Mouse (Mus musculus) midbrain, embryonic 12.5 days (tissue): ENCODE measurements at regions not wholly inside any gene's neighbourhood (a gene's known extent, or its start where the extent isn't known, plus 50 kb on each side); places are given as distances from the start of the nearest gene placed in this dataset.
"Not testable (repeated sequence)": the region's sequence is repeated elsewhere in the genome, so short reads cannot be mapped to it uniquely, and the experiment has no call there.

ENCODE experiments used
- ATAC-seq: fragments of 200-750 bp; cut with Nextera tagmentation; 2 replicates; pipeline ENCODE4 v1.8.0; 2017; ENCODE audit warnings: low read depth, moderate TSS enrichment, moderate library complexity; ENCODE audit not compliant: low FRiP score
- H3K27ac ChIP-seq: fragments of 300-500 bp; sonication (generic); replicated peaks from 2 replicates; pipeline ENCODE4 v1.5.1; 2016; ENCODE audit warnings: mild to moderate bottlenecking
- H3K27me3 ChIP-seq: fragments of 300-500 bp; sonication (generic); 2 replicates; pipeline ENCODE4 v1.6.1; 2016; ENCODE audit warnings: mild to moderate bottlenecking
- H3K36me3 ChIP-seq: fragments of 300-500 bp; sonication (generic); 2 replicates; pipeline ENCODE4 v1.6.1; 2016
- H3K4me1 ChIP-seq: fragments of 300-500 bp; sonication (generic); 2 replicates; pipeline ENCODE4 v1.6.1; 2016
- H3K4me2 ChIP-seq: fragments of 300-500 bp; sonication (generic); replicated peaks from 2 replicates; pipeline ENCODE4 v1.6.1; 2016; ENCODE audit warnings: mild to moderate bottlenecking, moderate library complexity
- H3K4me3 ChIP-seq: fragments of 300-500 bp; sonication (generic); 2 replicates; pipeline ENCODE4 v1.5.1; 2016; ENCODE audit warnings: mild to moderate bottlenecking
- H3K9ac ChIP-seq: fragments of 300-500 bp; sonication (generic); replicated peaks from 2 replicates; pipeline ENCODE4 v1.6.1; 2016; ENCODE audit warnings: mild to moderate bottlenecking, moderate library complexity
- H3K9me3 ChIP-seq: fragments of 300-500 bp; sonication (generic); 2 replicates; pipeline ENCODE4 v1.6.1; 2016; ENCODE audit warnings: mild to moderate bottlenecking
- WGBS: fragments of 180-500 bp; shearing (Covaris S2); methylation state at CpG from one replicate; pipeline ENCODE4 v1.1.7; 2016; 5-methylcytosine and 5-hydroxymethylcytosine counted together

DNA sequence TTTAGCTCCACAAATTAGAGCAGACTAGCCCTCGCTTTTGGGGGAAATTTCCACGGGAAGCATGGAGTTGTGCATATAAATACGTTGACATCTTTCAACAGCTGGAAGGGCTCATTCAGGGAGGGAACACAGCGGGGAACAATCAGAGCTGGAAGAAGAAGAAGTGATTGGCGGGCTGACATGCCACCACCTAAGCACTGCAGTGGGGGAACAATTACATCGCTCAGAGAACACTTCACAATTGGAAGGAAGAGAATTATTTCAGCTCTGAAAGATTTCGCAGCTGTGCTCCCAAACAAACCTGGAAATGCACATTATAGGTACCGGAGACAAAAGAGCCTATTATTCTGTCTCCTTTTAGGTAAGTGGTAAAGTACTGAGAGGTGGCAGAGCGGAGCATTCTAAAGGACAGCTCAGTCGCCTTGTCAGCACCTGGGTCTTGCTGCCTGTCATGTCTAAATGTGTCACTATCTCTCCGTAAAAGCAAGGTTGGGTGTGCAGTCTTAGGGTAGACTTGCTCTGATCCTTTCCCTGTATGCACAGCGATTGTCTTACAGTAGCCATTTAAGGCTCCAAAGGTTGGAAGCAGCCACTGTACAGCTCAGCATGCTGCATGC, 223.6 kb downstream of the Unc5cl start:
- WGBS, result 70% methylated on average over 12 of the region's 12 CpGs
- Histone ChIP-seq H3K9me3 (no peaks in the 10 kb centered on the region), H3K27me3 (no peaks in the 10 kb centered on the region), H3K4me3 (no peak overlapping the region), H3K4me1 (no peaks in the 10 kb centered on the region), H3K4me2 (no peak overlapping the region), H3K36me3 (no peaks in the 10 kb centered on the region), H3K27ac (no peak overlapping the region), H3K9ac (no peak overlapping the region)
- ATAC-seq, result no peak

- Histone ChIP-seq H3K4me2 (no peak overlapping the region), H3K27ac (no peak overlapping the region), H3K36me3 (no peaks in the 10 kb centered on the region), H3K9ac (no peak overlapping the region), H3K4me3 (no peak overlapping the region), H3K27me3 (no peaks in the 10 kb centered on the region), H3K4me1 (no peaks in the 10 kb centered on the region), H3K9me3 (no peaks in the 10 kb centered on the region)
- WGBS, result 86% methylated on average over 10 of the region's 10 CpGs
- ATAC-seq, result no peak
Measured at GRCm38 (mm10) chr17:48680331-48680730, 225.6 kb downstream of the Unc5cl start.

DNA sequence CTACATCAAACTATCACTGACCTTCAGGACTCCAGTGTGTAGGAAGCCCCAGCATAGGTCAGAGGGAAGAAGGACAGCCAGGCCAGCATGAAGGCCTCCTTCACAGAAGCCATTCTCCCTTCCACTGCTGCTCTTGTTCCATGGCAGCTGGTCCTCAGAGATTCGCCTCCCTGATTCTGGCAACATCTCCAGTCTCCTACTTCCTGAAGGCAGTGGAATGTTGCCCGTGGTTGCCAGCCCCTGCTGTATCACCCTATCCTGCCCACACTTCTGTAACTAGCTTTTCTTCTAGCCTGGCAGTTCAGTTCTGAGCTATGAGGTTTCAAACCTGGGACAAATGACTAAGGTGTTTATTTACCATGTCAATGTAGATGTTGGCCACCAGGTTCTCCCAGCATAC, 234.2 kb downstream of the Unc5cl start:
- Histone ChIP-seq H3K9ac (no peak overlapping the region), H3K27me3 (no peaks in the 10 kb centered on the region), H3K4me2 (no peak overlapping the region), H3K4me1 (no peaks in the 10 kb centered on the region), H3K27ac (no peak overlapping the region), H3K9me3 (no peaks in the 10 kb centered on the region), H3K36me3 (no peaks in the 10 kb centered on the region), H3K4me3 (no peak overlapping the region)
- 70% methylated on average over 2 of the region's 2 CpGs for WGBS
- no peak for ATAC-seq

GRCm38 (mm10) chr17:48698456-48698855, 233.7 kb upstream of the Lrfn2 start:
- 74% methylated on average over 5 of the region's 5 CpGs for WGBS
- Histone ChIP-seq H3K27me3 (no peaks in the 10 kb centered on the region), H3K36me3 (no peaks in the 10 kb centered on the region), H3K27ac (no peak overlapping the region), H3K9ac (no peak overlapping the region), H3K9me3 (no peaks in the 10 kb centered on the region), H3K4me1 (no peaks in the 10 kb centered on the region), H3K4me2 (no peak overlapping the region), H3K4me3 (no peak overlapping the region)
- ATAC-seq, result no peak

GRCm38 (mm10) chr17:48700591-48700990, 231.6 kb upstream of the Lrfn2 start:
- H3K9me3 ChIP-seq, result no peaks in the 10 kb centered on the region
- no peak overlapping the region for H3K4me3 ChIP-seq
- no peak overlapping the region for H3K27ac ChIP-seq
- H3K27me3 ChIP-seq, result no peaks in the 10 kb centered on the region
- no peak for ATAC-seq
- H3K9ac ChIP-seq, result no peak overlapping the region
- no peak overlapping the region for H3K4me2 ChIP-seq
- no peaks in the 10 kb centered on the region for H3K4me1 ChIP-seq
- no peaks in the 10 kb centered on the region for H3K36me3 ChIP-seq
- 31% methylated on average over 10 of the region's 10 CpGs for WGBS

DNA sequence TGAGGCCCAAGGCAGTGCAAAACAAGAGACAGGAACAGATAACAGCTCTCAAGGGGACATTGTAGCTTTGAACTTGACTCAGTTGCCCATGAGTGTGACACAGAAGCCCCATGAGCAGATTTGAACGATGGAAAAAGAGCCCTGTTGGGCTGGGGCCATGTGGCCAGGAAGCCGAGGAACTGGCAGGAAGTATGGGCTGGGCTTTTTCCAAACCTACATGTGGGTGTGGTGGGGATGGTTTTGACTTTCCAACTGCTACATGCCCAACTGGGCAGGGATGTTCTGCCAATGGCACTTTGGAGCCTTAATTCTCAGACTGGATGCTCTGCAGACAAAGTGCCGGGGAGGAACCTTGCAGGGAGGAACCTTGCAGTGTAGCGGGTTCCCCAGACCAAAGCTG, 211.7 kb upstream of the Lrfn2 start:
- Histone ChIP-seq H3K36me3 (no peaks in the 10 kb centered on the region), H3K4me3 (no peak overlapping the region), H3K27me3 (no peaks in the 10 kb centered on the region), H3K9ac (no peak overlapping the region), H3K27ac (no peak overlapping the region), H3K9me3 (no peaks in the 10 kb centered on the region), H3K4me1 (no peaks in the 10 kb centered on the region), H3K4me2 (no peak overlapping the region)
- no peak for ATAC-seq
- 88% methylated on average over 4 of the region's 4 CpGs for WGBS

DNA sequence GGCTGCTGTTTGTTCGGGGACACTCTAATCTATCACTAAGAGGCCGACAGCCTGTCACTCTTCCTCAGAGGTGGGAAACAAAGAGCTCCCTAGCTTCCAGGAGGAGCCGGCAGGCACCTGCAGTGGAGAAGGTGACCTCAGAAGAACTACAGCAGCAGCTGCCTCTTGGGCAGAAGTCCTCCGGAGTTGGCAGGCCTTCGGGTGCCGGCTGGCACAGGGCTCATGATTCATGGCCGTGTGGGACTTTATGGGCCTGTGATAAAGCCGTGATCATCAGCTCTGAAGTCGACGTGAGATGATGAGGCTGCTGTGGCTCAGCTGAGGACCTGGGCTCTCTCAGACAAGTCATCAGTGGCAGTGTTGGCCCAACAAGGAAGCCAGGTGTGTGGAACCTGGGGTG, 208.9 kb upstream of the Lrfn2 start:
- Histone ChIP-seq H3K4me3 (no peak overlapping the region), H3K9ac (no peak overlapping the region), H3K27ac (no peak overlapping the region), H3K4me1 (no peaks in the 10 kb centered on the region), H3K9me3 (no peaks in the 10 kb centered on the region), H3K4me2 (no peak overlapping the region), H3K36me3 (no peaks in the 10 kb centered on the region), H3K27me3 (0 out of 2 replicates have a peak, but pooled peaks cover 2% of the 10 kb centered on the region)
- ATAC-seq, result no peak
- WGBS, result 84% methylated on average over 10 of the region's 10 CpGs

DNA sequence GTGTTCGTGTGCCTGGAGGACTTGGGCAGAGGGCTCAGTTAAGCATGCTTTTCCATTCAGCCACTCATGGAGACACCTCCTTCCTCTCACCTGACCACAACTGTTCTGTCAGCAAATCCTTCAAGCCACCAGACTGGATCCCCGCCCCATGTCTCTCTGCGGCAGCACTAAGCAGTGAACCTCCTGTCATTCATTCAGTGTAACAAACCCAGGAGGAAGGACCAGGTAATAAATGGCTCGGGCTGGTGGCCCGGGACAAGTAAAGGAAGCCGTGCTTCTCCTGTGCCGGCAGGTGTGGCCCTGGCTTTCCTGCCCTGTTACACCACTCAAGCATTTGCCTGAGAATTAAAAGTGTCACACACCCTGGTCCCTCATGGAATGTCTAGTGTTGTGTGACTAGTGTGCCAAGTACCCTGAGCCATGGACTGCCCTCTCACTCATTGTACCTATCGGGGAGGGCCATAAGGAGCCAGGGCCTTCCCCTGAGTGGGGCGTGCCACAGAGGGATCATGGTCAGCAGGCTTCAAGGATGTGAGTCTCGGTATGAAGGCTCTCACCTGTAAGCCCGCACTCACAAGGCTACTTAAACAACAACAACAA, 207.6 kb upstream of the Lrfn2 start:
- H3K9me3 ChIP-seq, result no peaks in the 10 kb centered on the region
- H3K27me3 ChIP-seq, result 0 out of 2 replicates have a peak, but pooled peaks cover 2% of the 10 kb centered on the region
- no peaks in the 10 kb centered on the region for H3K4me1 ChIP-seq
- H3K4me2 ChIP-seq, result no peak overlapping the region
- H3K36me3 ChIP-seq, result no peaks in the 10 kb centered on the region
- H3K4me3 ChIP-seq, result no peak overlapping the region
- WGBS, result 90% methylated on average over 11 of the region's 11 CpGs
- ATAC-seq, result no peak
- no peak overlapping the region for H3K9ac ChIP-seq
- H3K27ac ChIP-seq, result no peak overlapping the region

GRCm38 (mm10) chr17:48726460-48726859, 205.7 kb upstream of the Lrfn2 start:
- Histone ChIP-seq H3K9me3 (no peaks in the 10 kb centered on the region), H3K27me3 (0 out of 2 replicates have a peak, but pooled peaks cover 2% of the 10 kb centered on the region), H3K9ac (no peak overlapping the region), H3K27ac (no peak overlapping the region), H3K36me3 (no peaks in the 10 kb centered on the region), H3K4me1 (no peaks in the 10 kb centered on the region), H3K4me2 (no peak overlapping the region), H3K4me3 (no peak overlapping the region)
- 72% methylated on average over 3 of the region's 3 CpGs for WGBS
- ATAC-seq, result no peak

DNA sequence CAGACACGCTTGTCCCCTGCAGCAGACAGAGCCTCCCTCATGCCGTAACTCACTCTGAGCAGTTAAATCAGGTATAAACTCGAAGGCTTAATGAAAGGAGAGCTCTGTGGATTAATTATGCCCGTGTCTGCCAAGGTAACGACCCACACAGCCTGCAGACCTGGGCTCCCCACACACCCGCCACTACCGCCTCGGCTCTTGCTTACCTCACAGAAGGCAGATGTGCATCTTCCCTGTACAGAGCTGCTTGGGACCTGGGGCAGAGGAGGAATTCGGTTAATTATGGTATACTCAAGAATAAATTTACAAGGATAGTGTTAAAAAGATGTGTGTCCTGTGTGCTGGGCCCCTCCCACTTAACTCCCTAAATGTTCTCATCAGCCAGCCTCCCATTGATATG, 198.4 kb upstream of the Lrfn2 start:
- Histone ChIP-seq H3K9ac (no peak overlapping the region), H3K27ac (no peak overlapping the region), H3K9me3 (no peaks in the 10 kb centered on the region), H3K36me3 (no peaks in the 10 kb centered on the region), H3K4me2 (no peak overlapping the region), H3K4me1 (no peaks in the 10 kb centered on the region), H3K27me3 (no peaks in the 10 kb centered on the region), H3K4me3 (no peak overlapping the region)
- 0 out of 2 replicates have a peak, but pooled peaks have one; percentile 27 for ATAC-seq
- WGBS, result 85% methylated on average over 9 of the region's 9 CpGs

DNA sequence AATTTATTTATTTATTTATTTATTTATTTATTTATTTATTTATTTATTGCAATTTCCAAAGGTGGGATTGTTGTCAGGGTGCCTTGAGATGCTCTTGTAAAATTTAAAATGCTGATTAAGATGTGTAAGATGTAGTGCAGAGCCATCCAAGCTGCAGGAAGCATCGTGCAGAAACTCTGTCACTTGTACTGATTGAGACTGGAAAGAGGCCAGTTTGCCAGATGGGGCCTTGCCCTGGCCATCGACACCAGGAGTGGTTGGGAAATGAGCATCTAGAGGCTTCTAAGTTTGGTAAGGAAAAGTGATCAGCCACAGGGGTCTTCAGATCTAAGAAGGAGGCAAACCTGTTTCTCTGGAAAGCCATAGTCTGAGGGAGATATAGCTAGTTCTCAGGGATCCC, 195.0 kb upstream of the Lrfn2 start:
- H3K4me1 ChIP-seq, H3K36me3 ChIP-seq, H3K4me3 ChIP-seq, H3K9me3 ChIP-seq, ATAC-seq, H3K27ac ChIP-seq, H3K9ac ChIP-seq, H3K4me2 ChIP-seq, H3K27me3 ChIP-seq: not testable (repeated sequence)
- 87% methylated on average over 2 of the region's 2 CpGs for WGBS

DNA sequence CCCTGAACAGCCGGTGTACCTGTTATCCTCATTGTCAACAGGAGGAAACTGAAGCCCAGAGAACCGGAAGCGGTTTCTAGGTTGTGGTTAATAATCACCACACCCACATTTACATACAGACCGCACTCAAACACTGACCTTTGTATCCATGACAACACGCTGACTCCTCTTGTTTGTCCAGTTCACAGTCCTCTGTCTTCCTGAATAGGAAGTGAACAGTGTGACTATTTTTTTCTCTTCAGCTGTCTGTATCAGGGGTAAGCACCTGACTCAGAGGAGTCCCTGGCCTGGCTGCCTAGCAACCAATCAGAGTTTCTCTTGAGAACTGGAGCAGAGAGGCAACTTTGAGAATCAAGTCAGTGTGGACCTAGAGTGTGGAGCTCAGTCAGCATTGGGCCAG, 193.5 kb upstream of the Lrfn2 start:
- Histone ChIP-seq H3K9me3 (peaks cover 5% of the 10 kb centered on the region; the same call in 1 of the 2 replicates), H3K4me1 (0 out of 2 replicates have a peak, but pooled peaks cover 9% of the 10 kb centered on the region), H3K27ac (no peak overlapping the region), H3K9ac (no peak overlapping the region), H3K4me2 (no peak overlapping the region), H3K36me3 (no peaks in the 10 kb centered on the region), H3K4me3 (no peak overlapping the region), H3K27me3 (no peaks in the 10 kb centered on the region)
- 77% methylated on average over 5 of the region's 5 CpGs for WGBS
- ATAC-seq, result no peak
